Mouse (Mus musculus) hindbrain, postnatal 0 days (tissue): ENCODE data around the gene Gramd4. TPM values are rescaled to one million over a fixed set of nuclear protein-coding genes. Genes with fewer than 3 reads are reported as not detected.
A peak's percentile ranks its signal among the peaks of the same experiment; 100 is the strongest.
"Not testable (repeated sequence)": the region's sequence is repeated elsewhere in the genome, so short reads cannot be mapped to it uniquely, and the experiment has no call there.

Source experiments
- ATAC-seq: fragments of 200-750 bp; cut with Nextera tagmentation; 2 replicates; pipeline ENCODE4 v1.8.0; 2017; ENCODE audit warnings: mild to moderate bottlenecking, moderate TSS enrichment, moderate library complexity
- DNase-seq: peaks from one replicate; pipeline ENCODE4 v3.0.0-alpha.2; 2015; ENCODE audit warnings: low spot score
- H3K27ac ChIP-seq: fragments of 300-500 bp; sonication (generic); 2 replicates; pipeline ENCODE4 v1.5.1; 2014; ENCODE audit warnings: mild to moderate bottlenecking
- H3K27me3 ChIP-seq: fragments of 300-500 bp; sonication (generic); 2 replicates; pipeline ENCODE4 v1.6.1; 2014; ENCODE audit warnings: low read length, mixed read lengths; ENCODE audit not compliant: insufficient read depth
- H3K36me3 ChIP-seq: fragments of 300-500 bp; sonication (generic); 2 replicates; pipeline ENCODE4 v1.6.1; 2014; ENCODE audit warnings: low read length, mixed read lengths; ENCODE audit not compliant: insufficient read depth
- H3K4me1 ChIP-seq: fragments of 300-500 bp; sonication (generic); 2 replicates; pipeline ENCODE4 v1.6.1; 2014; ENCODE audit warnings: antibody characterized with exemption, low read length, mixed read lengths; ENCODE audit not compliant: insufficient read depth
- H3K4me2 ChIP-seq: fragments of 300-500 bp; sonication (generic); 2 replicates; pipeline ENCODE4 v1.6.1; 2014; ENCODE audit warnings: low read depth, mild to moderate bottlenecking, low read length, moderate library complexity, mixed read lengths
- H3K4me3 ChIP-seq: fragments of 300-500 bp; sonication (generic); 2 replicates; pipeline ENCODE4 v1.5.1; 2014; ENCODE audit warnings: low read length
- H3K9ac ChIP-seq: fragments of 300-500 bp; sonication (generic); replicated peaks from 2 replicates; pipeline ENCODE4 v1.6.1; 2014; ENCODE audit warnings: mild to moderate bottlenecking, low read length, moderate library complexity, mixed read lengths
- H3K9me3 ChIP-seq: fragments of 300-500 bp; sonication (generic); 2 replicates; pipeline ENCODE4 v1.6.1; 2016; ENCODE audit warnings: low read length, mixed read lengths
- CTCF ChIP-seq: IDR thresholded peaks from 2 replicates; pipeline ENCODE4 v1.5.1; 2016; ENCODE audit warnings: antibody characterized with exemption, control low read depth, low read depth
- WGBS: fragments of 180-500 bp; shearing (Covaris S2); extraction: QIAGEN DNeasy Blood & Tissue Kit; methylation state at CpG from one replicate; pipeline ENCODE4 v1.1.7; 2014; 5-methylcytosine and 5-hydroxymethylcytosine counted together
- polyA plus RNA-seq: library from polyadenylated mRNA; unstranded; fragments of >200 nt; fragmentation: Nextera tagmentation; extraction: Ambion mirVana; gene quantifications from 2 replicates; pipeline ENCODE4 v1.2.1, GENCODE M21; 2015
- total RNA-seq: library from RNA; depleted of rRNA; stranded (reverse); fragments of >200 nt; gene quantifications from 2 replicates; pipeline ENCODE4 v1.2.3, GENCODE M21; 2014

Gene Gramd4
- total and polyA plus RNA-seq, 2 experiments from 2014 or later = 18.6 to 36.2 TPM

- WGBS = 46% methylated on average over 4 of the region's 4 CpGs
- no peak overlapping the region for H3K4me2 ChIP-seq
Measured at GRCm38 (mm10) chr15:86042364-86042763, 15.1 kb upstream of the Gramd4 start.

DNA sequence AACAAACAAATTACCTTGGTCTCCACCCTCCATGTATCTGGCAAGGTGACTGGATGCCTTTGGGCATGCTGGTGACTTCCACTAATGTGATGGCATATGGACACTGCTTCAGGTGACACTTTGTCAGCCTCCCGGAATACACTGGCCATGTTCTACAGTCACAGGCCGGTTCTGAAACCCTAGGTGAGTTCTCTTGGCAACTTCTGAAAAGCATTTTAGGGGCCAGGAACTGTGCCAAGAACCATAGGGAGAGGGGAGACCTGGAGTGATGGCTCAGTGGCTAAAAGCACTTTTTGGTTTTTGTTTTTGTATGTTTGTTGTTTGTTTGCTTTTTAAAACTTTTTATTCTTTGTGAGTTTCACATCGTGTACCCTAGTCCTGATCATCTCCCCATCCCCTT lies 8.0 kb upstream of the Gramd4 start:
- TF ChIP-seq CTCF = no peak
- H3K27me3 ChIP-seq = no peaks in the 10 kb centered on the region
- WGBS = 80% methylated on average over 3 of the region's 3 CpGs
- no peaks in the 10 kb centered on the region for H3K36me3 ChIP-seq
- H3K4me3 ChIP-seq = no peak overlapping the region
- H3K4me2 ChIP-seq = no peak overlapping the region
- no peak overlapping the region for H3K27ac ChIP-seq
- H3K9ac ChIP-seq = no peak overlapping the region
- DNase-seq = no peak
- ATAC-seq = no peak
- no peaks in the 10 kb centered on the region for H3K4me1 ChIP-seq
- no peaks in the 10 kb centered on the region for H3K9me3 ChIP-seq

More at GRCm38 (mm10) chr15:86042364-86042763, 15.1 kb upstream of the Gramd4 start:
- Histone ChIP-seq H3K27ac (no peak overlapping the region), H3K4me1 (no peaks in the 10 kb centered on the region), H3K4me3 (no peak overlapping the region), H3K36me3 (no peaks in the 10 kb centered on the region), H3K9me3 (no peaks in the 10 kb centered on the region), H3K9ac (no peak overlapping the region), H3K27me3 (no peaks in the 10 kb centered on the region)
- peak; percentile 30 for DNase-seq
- TF ChIP-seq CTCF = peak; percentile 34; the same call in 1 of the 2 replicates
- no peak for ATAC-seq

GRCm38 (mm10) chr15:86050170-86050743 lies 7.2 kb upstream of the Gramd4 start:
- H3K9me3 ChIP-seq = no peaks in the 10 kb centered on the region
- H3K9ac ChIP-seq = no peak overlapping the region
- H3K36me3 ChIP-seq = no peaks in the 10 kb centered on the region
- H3K4me2 ChIP-seq = no peak overlapping the region
- no peak for ATAC-seq
- no peak overlapping the region for H3K4me3 ChIP-seq
- peak; percentile 8; the same call in 1 of the 2 replicates for TF ChIP-seq CTCF
- no peaks in the 10 kb centered on the region for H3K27me3 ChIP-seq
- no peak overlapping the region for H3K27ac ChIP-seq
- H3K4me1 ChIP-seq = no peaks in the 10 kb centered on the region
- no peak for DNase-seq
- WGBS = 77% methylated on average over 4 of the region's 4 CpGs

DNA sequence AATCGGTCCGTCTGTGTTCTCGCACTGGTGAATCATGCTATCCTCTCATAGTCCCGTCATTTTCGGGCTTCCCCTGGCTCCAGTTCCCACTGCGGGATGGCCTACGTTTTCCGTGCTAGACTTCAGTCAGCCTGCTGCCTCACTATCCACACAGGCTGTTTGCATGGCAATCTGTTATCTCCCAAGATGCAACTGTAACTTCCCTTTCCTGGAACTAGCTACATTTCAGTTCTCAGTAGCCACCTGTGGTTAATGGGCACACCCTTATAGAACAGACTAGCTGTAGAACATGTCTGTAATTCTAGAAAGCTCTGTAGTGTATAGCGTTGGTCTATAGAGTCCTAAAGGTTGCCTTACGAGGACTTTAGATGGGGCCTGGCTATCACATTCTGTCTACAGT lies 6.3 kb upstream of the Gramd4 start:
- WGBS = 83% methylated on average over 10 of the region's 10 CpGs
- no peak overlapping the region for H3K27ac ChIP-seq
- no peak overlapping the region for H3K4me2 ChIP-seq
- no peak for TF ChIP-seq CTCF
- H3K4me1 ChIP-seq = no peaks in the 10 kb centered on the region
- H3K9me3 ChIP-seq = no peaks in the 10 kb centered on the region
- H3K9ac ChIP-seq = no peak overlapping the region
- DNase-seq (no peak), ATAC-seq (no peak)
- H3K36me3 ChIP-seq = no peaks in the 10 kb centered on the region
- H3K4me3 ChIP-seq = no peak overlapping the region
- H3K27me3 ChIP-seq = no peaks in the 10 kb centered on the region

DNA sequence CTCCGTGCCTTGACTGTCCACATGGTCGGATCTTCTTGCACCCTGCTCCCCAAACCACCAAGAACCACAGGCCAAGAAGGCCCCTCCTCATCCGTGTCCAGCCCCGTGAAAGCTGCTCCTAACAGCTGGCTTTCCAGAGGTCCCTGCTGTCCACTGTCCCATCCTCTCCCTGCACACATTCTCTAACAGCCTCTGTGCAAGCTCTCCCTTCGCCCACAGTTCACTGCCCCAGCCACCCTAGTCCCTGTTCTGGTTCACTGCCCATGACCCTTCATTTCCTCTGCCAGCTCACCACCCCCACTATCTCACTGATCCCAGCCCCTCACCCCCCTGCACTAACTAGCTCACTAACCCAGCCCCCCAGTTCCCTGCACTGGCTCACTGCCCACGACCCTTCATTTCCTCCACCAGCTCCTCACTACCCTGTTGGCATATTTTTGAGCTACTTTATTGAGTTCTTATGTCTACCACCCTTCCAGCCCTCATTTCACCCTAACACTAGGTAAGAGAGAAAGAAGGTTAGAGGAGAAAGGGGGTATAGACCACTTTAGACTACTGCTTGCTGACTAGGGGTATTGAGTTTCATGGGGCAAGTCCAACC lies 5.5 kb upstream of the Gramd4 start:
- Histone ChIP-seq H3K27me3 (no peaks in the 10 kb centered on the region), H3K27ac (no peak overlapping the region)

DNA sequence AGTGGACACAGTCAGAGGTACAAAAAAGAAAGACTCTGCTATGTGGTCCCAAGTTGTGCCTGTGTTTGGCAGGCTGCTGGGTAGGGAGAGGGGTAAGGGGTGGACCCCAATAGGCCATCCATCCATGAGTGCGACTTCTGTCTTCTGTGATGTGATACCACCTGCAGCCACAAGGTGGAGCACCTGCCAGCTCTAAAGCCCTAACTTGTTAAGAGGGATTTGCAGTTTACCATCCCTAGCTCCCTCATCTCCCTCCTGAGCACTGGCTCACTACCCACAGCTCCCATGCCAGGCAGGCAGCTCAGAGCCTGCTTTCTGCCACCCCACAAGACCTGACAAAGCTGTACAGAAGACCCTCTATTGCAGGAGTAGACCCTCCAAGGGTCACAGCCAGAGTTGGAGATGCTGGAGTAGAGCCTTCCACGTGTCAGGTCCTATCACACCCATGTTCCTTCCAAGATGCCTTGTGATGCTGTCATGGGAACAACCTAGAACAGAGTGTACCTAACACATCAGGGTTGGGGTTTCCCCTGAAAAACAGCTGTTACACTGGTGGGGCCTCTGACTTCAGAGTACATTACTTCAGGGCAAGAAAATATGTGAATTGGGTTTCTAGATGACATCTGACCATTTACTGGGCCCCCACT lies 3.5 kb upstream of the Gramd4 start:
- Histone ChIP-seq H3K4me2 (no peak overlapping the region), H3K4me1 (peaks cover 11% of the 10 kb centered on the region; the same call in 1 of the 2 replicates), H3K36me3 (no peaks in the 10 kb centered on the region), H3K9me3 (no peaks in the 10 kb centered on the region), H3K27me3 (no peaks in the 10 kb centered on the region), H3K9ac (no peak overlapping the region), H3K27ac (no peak overlapping the region), H3K4me3 (no peak overlapping the region)
- ATAC-seq (peak; percentile 31; the same call in 1 of the 2 replicates), DNase-seq (peak; percentile 90)
- TF ChIP-seq CTCF = peak; percentile 98
- WGBS = 29% methylated on average over 2 of the region's 2 CpGs

More for the DNA sequence above, 5.5 kb upstream of the Gramd4 start:
- WGBS = 50% methylated on average over 6 of the region's 6 CpGs
- H3K4me2 ChIP-seq = no peak overlapping the region
- no peaks in the 10 kb centered on the region for H3K36me3 ChIP-seq
- DNase-seq (no peak), ATAC-seq (no peak)
- no peaks in the 10 kb centered on the region for H3K9me3 ChIP-seq
- no peak for TF ChIP-seq CTCF
- H3K4me1 ChIP-seq = no peaks in the 10 kb centered on the region
- no peak overlapping the region for H3K9ac ChIP-seq
- no peak overlapping the region for H3K4me3 ChIP-seq

DNA sequence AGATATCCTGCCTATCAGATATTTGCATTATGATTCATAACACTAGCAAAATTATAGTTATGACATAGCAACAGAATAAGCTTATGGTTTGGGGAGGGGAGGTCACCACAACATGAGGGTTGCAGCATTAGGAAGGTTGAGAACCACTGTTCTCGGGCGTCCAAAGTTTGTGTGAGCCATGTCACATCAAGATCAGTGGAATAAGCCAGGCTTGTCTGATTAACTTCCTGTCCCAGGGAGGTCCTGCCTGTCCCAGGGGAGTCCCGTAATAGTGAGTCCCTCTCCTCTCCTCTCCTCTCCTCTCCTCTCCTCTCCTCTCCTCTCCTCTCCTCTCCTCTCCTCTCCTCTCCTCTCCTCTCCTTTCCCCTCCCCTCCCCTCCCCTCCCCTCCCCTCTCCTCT lies 2.6 kb upstream of the Gramd4 start:
- whole genome bisulfite sequencing = 84% methylated on average over 3 of the region's 3 CpGs
- not testable (repeated sequence) for H3K9me3 ChIP-seq, H3K36me3 ChIP-seq, DNase-seq, H3K4me3 ChIP-seq, H3K4me2 ChIP-seq, ATAC-seq, H3K9ac ChIP-seq, H3K27me3 ChIP-seq, H3K27ac ChIP-seq
- peaks cover 12% of the 10 kb centered on the region for H3K4me1 ChIP-seq
